Mouse (Mus musculus): ENCODE measurements around the gene Gmeb2. TPM values are rescaled to one million over a fixed set of nuclear protein-coding genes. Genes with fewer than 3 reads are reported as not detected.
"Not testable (repeated sequence)": the region's sequence is repeated elsewhere in the genome, so short reads cannot be mapped to it uniquely, and the experiment has no call there.

Gene Gmeb2
- total RNA-seq (2014; rRNA removed) (16.0 and 17.4 TPM in 2 replicates), polyA plus RNA-seq (2015; fragmentation: Nextera tagmentation; extraction: Ambion mirVana) (8.6 and 9.2 TPM in 2 replicates)

DNA sequence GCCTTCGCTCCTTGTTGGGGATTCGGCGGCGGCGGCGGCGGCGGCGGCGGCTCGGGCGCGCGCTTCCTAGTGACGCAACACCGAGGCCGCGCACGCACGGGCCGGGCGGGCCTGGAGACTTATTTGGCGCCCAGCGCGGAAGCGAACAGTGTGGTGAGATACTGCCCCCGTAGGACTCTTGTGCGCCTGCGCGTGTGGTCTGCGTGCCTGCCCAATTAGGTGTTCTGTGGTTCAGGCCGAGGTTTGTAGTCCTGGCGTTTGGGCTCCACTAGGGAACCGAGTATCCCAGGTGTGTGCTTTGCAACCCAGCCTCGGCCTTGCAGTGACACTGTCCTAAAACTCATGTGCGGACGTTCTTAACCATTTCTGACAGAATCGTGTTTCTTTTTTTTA is at the start of gene Gmeb2:
Gene Gmeb2 (minus strand): TSS at position 78 of the 393 bp plus-strand sequence.
- not testable (repeated sequence) for H3K36me3 ChIP-seq (ENCODE audit: insufficient read depth, low read length); H3K27me3 ChIP-seq (ENCODE audit: insufficient read depth, low read length); H3K9me3 ChIP-seq (ENCODE audit: low read length); H3K4me1 ChIP-seq (ENCODE audit: insufficient read depth, low read length)
- peak within 1 kb of the TSS; percentile 55 for H3K4me2 ChIP-seq (ENCODE audit: low read depth, low read length, poor library complexity, severe bottlenecking)
- WGBS = 4% methylated on average over 24 of the region's 38 CpGs
- H3K9ac ChIP-seq (replicated peaks; ENCODE audit: low read length, poor library complexity, severe bottlenecking) = peak within 1 kb of the TSS; percentile 87
- ATAC-seq (ENCODE audit: low FRiP score) (peak; percentile 93), DNase-seq (ENCODE audit: low spot score) (peak; percentile 98)
- H3K4me3 ChIP-seq (ENCODE audit: low read depth, low read length) = peak within 1 kb of the TSS; percentile 58
- peak; percentile 41 for TF ChIP-seq CTCF (IDR thresholded peaks at IDR 0.05)
- peak within 1 kb of the TSS; percentile 97 for H3K27ac ChIP-seq (ENCODE audit: low read depth, low read length)

DNA sequence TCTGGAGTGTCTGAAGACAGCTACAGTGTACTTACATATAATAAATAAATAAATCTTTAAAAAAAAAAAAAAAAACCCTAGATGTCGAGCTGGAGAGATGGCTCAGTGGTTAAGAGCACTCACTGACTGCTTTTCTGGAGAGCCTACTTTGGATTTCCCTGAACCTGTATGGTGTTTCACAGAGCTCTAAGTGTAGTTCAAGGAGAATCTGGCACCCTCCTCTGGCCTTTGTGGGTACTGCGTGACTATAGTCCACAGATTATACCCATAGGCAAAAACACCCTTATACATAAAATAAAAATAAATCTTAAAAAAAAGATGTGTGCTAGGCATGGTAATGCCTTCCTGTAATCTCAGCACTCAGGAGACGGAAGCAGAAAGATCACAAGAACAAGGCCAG is 46.2 kb upstream of the Gmeb2 start:
- Histone ChIP-seq H3K9ac (replicated peaks; ENCODE audit: low read length, poor library complexity, severe bottlenecking) (no peak overlapping the region), H3K36me3 (ENCODE audit: insufficient read depth, low read length) (peaks cover 42% of the 10 kb centered on the region), H3K4me2 (ENCODE audit: low read depth, low read length, poor library complexity, severe bottlenecking) (no peak overlapping the region), H3K4me1 (ENCODE audit: insufficient read depth, low read length) (no peaks in the 10 kb centered on the region), H3K27ac (ENCODE audit: low read depth, low read length) (no peak overlapping the region), H3K27me3 (ENCODE audit: insufficient read depth, low read length) (no peaks in the 10 kb centered on the region), H3K4me3 (ENCODE audit: low read depth, low read length) (no peak overlapping the region), H3K9me3 (ENCODE audit: low read length) (no peaks in the 10 kb centered on the region)
- ATAC-seq (ENCODE audit: low FRiP score) (no peak), DNase-seq (ENCODE audit: low spot score) (peak; percentile 76)
- TF ChIP-seq CTCF (IDR thresholded peaks at IDR 0.05) = peak; percentile 79
- WGBS = 65% methylated on average over 3 of the region's 3 CpGs

DNA sequence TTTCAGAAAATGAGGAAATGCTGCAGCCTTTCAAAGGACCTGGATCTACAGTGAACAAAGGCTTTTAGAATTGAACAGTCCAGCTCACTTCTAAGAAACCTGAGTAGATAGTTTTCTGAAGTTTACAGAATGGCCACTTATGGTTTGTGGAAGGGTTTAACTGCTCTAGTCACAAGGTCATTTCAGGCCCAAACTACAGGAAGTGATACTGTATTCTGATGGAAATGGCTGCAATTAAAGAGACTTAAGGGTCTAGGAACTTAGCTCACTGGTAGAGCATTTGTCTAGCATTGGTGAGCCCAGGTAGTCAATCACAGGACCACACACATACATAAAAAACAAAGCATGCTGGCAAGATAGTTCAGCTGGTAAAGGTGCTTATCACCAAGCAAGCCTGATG is 44.7 kb upstream of the Gmeb2 start:
- Histone ChIP-seq H3K27me3 (ENCODE audit: insufficient read depth, low read length) (no peaks in the 10 kb centered on the region), H3K27ac (ENCODE audit: low read depth, low read length) (no peak overlapping the region), H3K4me3 (ENCODE audit: low read depth, low read length) (no peak overlapping the region), H3K9me3 (ENCODE audit: low read length) (no peaks in the 10 kb centered on the region), H3K4me1 (ENCODE audit: insufficient read depth, low read length) (no peaks in the 10 kb centered on the region), H3K9ac (replicated peaks; ENCODE audit: low read length, poor library complexity, severe bottlenecking) (no peak overlapping the region), H3K4me2 (ENCODE audit: low read depth, low read length, poor library complexity, severe bottlenecking) (no peak overlapping the region), H3K36me3 (ENCODE audit: insufficient read depth, low read length) (peaks cover 53% of the 10 kb centered on the region)
- no peak for TF ChIP-seq CTCF (IDR thresholded peaks at IDR 0.05)
- ATAC-seq (ENCODE audit: low FRiP score) (no peak), DNase-seq (ENCODE audit: low spot score) (no peak)

DNA sequence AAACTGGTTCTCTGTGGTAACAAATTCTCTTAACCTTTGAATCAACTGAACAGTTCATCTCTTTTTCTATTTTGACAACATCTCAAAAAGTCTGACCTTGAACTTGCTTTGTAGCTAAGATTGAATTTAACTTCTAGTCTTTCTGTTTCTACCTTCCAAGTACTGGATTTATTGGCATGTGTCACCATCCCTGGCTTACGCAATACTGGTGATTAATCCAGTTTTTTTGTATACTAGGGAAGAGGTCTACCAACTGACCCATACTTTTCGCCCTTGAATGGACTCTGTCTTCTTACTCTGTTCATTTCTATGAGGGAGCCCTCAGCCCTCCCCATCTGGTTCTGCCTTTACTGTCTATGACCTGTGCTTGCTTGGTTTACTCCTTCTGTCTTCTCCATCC is 38.3 kb upstream of the Gmeb2 start:
- no peak for DNase-seq (ENCODE audit: low spot score)
- Histone ChIP-seq H3K36me3 (ENCODE audit: insufficient read depth, low read length) (peaks cover 60% of the 10 kb centered on the region), H3K4me3 (ENCODE audit: low read depth, low read length) (no peak overlapping the region), H3K4me1 (ENCODE audit: insufficient read depth, low read length) (no peaks in the 10 kb centered on the region), H3K9ac (replicated peaks; ENCODE audit: low read length, poor library complexity, severe bottlenecking) (no peak overlapping the region), H3K9me3 (ENCODE audit: low read length) (no peaks in the 10 kb centered on the region), H3K4me2 (ENCODE audit: low read depth, low read length, poor library complexity, severe bottlenecking) (no peak overlapping the region), H3K27me3 (ENCODE audit: insufficient read depth, low read length) (no peaks in the 10 kb centered on the region), H3K27ac (ENCODE audit: low read depth, low read length) (no peak overlapping the region)
- no peak for TF ChIP-seq CTCF (IDR thresholded peaks at IDR 0.05)
- no peak for ATAC-seq (ENCODE audit: low FRiP score)
- WGBS = 91% methylated on average over 2 of the region's 2 CpGs

DNA sequence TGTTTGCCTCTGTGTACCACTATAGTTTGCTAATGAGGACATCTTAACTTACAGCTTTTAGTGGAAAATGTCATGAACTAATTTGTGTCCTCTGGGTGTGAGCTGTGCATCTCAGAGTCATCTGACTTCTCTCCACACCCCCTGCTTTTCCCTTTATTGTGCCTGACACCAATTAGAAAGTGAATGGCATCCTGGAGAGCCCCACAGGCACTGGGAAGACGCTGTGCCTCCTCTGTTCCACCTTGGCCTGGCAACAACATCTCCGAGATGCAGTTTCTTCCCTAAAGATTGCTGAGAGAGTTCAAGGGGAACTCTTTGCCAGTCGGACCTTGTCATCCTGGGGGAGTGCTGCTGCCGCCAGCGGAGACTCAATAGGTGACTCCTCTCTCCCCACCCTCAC is 34.3 kb upstream of the Gmeb2 start:
- H3K4me3 ChIP-seq (ENCODE audit: low read depth, low read length) = no peak overlapping the region
- ATAC-seq (ENCODE audit: low FRiP score) (no peak), DNase-seq (ENCODE audit: low spot score) (no peak)
- H3K36me3 ChIP-seq (ENCODE audit: insufficient read depth, low read length) = peaks cover 41% of the 10 kb centered on the region
- H3K9me3 ChIP-seq (ENCODE audit: low read length) = no peaks in the 10 kb centered on the region
- WGBS = 74% methylated on average over 5 of the region's 5 CpGs
- H3K27ac ChIP-seq (ENCODE audit: low read depth, low read length) = no peak overlapping the region
- no peak for TF ChIP-seq CTCF (IDR thresholded peaks at IDR 0.05)
- H3K27me3 ChIP-seq (ENCODE audit: insufficient read depth, low read length) = no peaks in the 10 kb centered on the region
- peaks cover 4% of the 10 kb centered on the region for H3K4me1 ChIP-seq (ENCODE audit: insufficient read depth, low read length)
- H3K9ac ChIP-seq (replicated peaks; ENCODE audit: low read length, poor library complexity, severe bottlenecking) = no peak overlapping the region
- no peak overlapping the region for H3K4me2 ChIP-seq (ENCODE audit: low read depth, low read length, poor library complexity, severe bottlenecking)

DNA sequence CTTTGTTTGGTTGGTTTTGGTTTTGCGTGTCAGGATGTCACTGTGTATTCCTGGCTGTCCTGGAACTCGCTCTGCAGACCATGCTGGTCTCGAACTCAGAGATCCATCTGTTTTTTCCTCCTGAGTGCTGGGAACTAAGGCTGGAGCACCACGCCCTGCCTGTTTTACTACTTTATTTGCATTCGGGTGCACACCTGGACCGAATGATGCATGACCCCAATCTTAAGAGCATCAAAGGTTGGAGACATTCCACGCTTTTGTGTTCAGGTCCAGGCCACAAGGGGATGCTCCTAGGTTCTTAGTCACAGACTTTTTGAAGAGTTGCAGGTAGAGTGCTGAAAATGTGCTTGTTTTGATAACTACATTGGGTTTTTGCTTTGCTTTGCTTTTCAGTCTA is 32.3 kb upstream of the Gmeb2 start:
- H3K27ac ChIP-seq (ENCODE audit: low read depth, low read length) = no peak overlapping the region
- H3K27me3 ChIP-seq (ENCODE audit: insufficient read depth, low read length) = no peaks in the 10 kb centered on the region
- H3K4me1 ChIP-seq (ENCODE audit: insufficient read depth, low read length) = peaks cover 4% of the 10 kb centered on the region
- H3K4me2 ChIP-seq (ENCODE audit: low read depth, low read length, poor library complexity, severe bottlenecking) = peak overlapping the region; percentile 66
- TF ChIP-seq CTCF (IDR thresholded peaks at IDR 0.05) = no peak
- H3K36me3 ChIP-seq (ENCODE audit: insufficient read depth, low read length) = peaks cover 28% of the 10 kb centered on the region
- no peak for DNase-seq (ENCODE audit: low spot score)
- no peaks in the 10 kb centered on the region for H3K9me3 ChIP-seq (ENCODE audit: low read length)
- peak overlapping the region; percentile 60 for H3K4me3 ChIP-seq (ENCODE audit: low read depth, low read length)
- no peak for ATAC-seq (ENCODE audit: low FRiP score)
- H3K9ac ChIP-seq (replicated peaks; ENCODE audit: low read length, poor library complexity, severe bottlenecking) = peak overlapping the region; percentile 42
- WGBS = 14% methylated on average over 7 of the region's 7 CpGs
